Mouse (Mus musculus) olfactory bulb, adult 2 months (tissue): ENCODE results near the gene Olfr918. TPM values are rescaled to one million over a fixed set of nuclear protein-coding genes. Genes with fewer than 3 reads are reported as not detected.

ENCODE experiments used
- H3K27ac ChIP-seq: fragments of 200-500 bp; 2 replicates; pipeline ENCODE4 v1.5.1; 2012; ENCODE audit warnings: low read depth, low read length; ENCODE audit not compliant: insufficient read depth
- H3K4me1 ChIP-seq: fragments of 200-500 bp; 2 replicates; pipeline ENCODE4 v1.6.1; 2012; ENCODE audit warnings: low read length; ENCODE audit not compliant: control insufficient read depth, insufficient read depth
- H3K4me3 ChIP-seq: fragments of 200-500 bp; 2 replicates; pipeline ENCODE4 v1.5.1; 2012; ENCODE audit warnings: mild to moderate bottlenecking, low read depth, low read length, moderate library complexity; ENCODE audit not compliant: insufficient read depth
- CTCF ChIP-seq: fragments of 200-500 bp; IDR thresholded peaks from 2 replicates; pipeline ENCODE4 v1.5.1; 2012; ENCODE audit warnings: low read depth, mild to moderate bottlenecking, low read length, moderate library complexity; ENCODE audit not compliant: insufficient read depth
- POLR2A ChIP-seq: fragments of 200-500 bp; IDR thresholded peaks from 2 replicates; pipeline ENCODE4 v1.6.1; 2012; ENCODE audit warnings: mild to moderate bottlenecking, low read depth, low read length, moderate library complexity; ENCODE audit not compliant: insufficient read depth
- WGBS: fragments of 180-500 bp; shearing (Covaris S2); methylation state at CpG from one replicate; pipeline ENCODE4 v1.1.7; 2018; 5-methylcytosine and 5-hydroxymethylcytosine counted together
- polyA plus RNA-seq: library from polyadenylated mRNA; stranded (reverse); fragments of >200 nt; gene quantifications from 2 replicates; pipeline ENCODE4 v1.2.4, GENCODE M21; 2012; ENCODE audit warnings: low replicate concordance; ENCODE audit not compliant: missing spikeins, insufficient read depth, insufficient read length

The Olfr918 gene
- not detected in 2 replicates for polyA plus RNA-seq

- H3K4me3 ChIP-seq: no peak within 1 kb of the TSS
- H3K27ac ChIP-seq: no peak within 1 kb of the TSS
- H3K4me1 ChIP-seq: no peaks in the 10 kb centered on the region
- no peak for TF ChIP-seq CTCF
- 85% methylated on average over 2 of the region's 2 CpGs for WGBS
Measured at GRCm38 (mm10) chr9:38674501-38674900, at the start of gene Olfr918. TSS of gene Olfr918 (minus strand) at chr9:38674601.

DNA sequence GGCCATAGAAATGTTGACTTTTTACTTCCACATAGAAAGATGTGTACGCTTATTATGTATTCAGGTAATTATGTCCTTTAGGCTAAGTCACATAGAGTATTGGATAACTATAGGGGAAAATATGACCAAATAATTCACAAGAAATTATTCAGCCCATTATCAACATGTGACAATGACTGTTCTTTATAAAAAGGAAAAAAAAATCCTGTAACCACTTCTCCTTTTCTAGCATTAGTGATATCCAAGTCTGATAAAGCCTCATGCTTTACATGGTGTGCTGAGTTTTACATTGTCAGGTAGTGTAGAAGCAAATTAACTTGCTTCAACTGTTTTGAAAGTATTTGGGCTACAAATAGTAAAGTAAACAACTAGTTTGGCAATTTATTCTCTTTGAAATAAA, 49.6 kb upstream of the Olfr918 start:
- Histone ChIP-seq H3K27ac (no peak overlapping the region), H3K4me1 (no peaks in the 10 kb centered on the region), H3K4me3 (no peak overlapping the region)
- 98% methylated on average over 1 of the region's 1 CpGs for WGBS
- no peak for TF ChIP-seq POLR2A
- TF ChIP-seq CTCF: no peak

DNA sequence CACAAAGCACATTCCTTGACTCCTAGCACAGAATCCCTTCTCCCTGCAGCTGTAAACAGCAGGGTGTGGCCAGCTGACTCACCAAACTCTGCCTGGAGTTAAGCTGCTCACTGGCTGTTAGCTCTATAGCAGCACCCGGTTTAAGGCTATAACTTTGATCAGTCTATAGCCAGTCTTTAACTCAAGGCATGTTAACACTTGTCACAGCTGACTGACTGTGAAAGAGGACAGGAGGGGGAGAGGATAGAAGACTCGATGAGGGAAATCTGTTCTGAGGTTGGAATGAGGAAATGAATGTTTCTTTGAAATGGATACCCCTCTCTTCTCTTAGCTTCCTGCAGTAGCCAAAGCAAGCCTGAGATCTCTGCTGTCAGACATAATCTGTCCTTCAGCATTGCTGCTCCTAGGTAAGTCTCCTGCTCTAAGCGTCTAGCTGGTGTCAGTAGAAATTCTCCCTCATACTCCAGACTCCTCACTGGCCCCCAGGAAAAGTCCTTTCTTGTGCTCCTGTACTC, 44.6 kb upstream of the Olfr918 start:
- WGBS: 6% methylated on average over 3 of the region's 3 CpGs
- H3K27ac ChIP-seq: no peak overlapping the region
- no peak overlapping the region for H3K4me3 ChIP-seq
- no peak for TF ChIP-seq POLR2A
- no peak for TF ChIP-seq CTCF
- H3K4me1 ChIP-seq: no peaks in the 10 kb centered on the region

- no peak within 1 kb of the TSS for H3K27ac ChIP-seq
- TF ChIP-seq POLR2A (no peak), CTCF (no peak)
- H3K4me1 ChIP-seq: no peaks in the 10 kb centered on the region
- WGBS: under 1% methylated on average over 4 of the region's 4 CpGs
- H3K4me3 ChIP-seq: no peak within 1 kb of the TSS
Measured at GRCm38 (mm10) chr9:38718102-38718501, 43.7 kb upstream of the Olfr918 start, which contains the start of gene Vwa5a. TSS of gene Vwa5a (plus strand) at chr9:38718268.

DNA sequence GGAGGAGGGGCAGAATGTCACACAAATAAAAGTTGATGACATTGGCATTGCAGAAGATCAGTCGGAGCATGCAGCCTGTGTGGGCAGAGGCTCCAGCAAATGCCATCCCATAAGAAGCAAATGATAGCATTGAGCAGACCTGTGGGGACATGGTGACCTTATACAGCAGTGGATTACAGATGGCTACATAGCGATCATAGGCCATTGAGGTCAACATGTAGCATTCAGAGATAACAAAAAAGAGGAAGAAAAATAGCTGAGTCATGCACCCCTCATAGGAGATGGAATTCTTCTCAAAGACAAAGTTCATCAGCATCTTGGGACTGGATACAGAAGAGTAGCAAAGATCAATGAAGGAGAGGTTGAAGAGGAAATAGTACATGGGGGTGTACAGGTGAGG, 1.5 kb downstream of the Olfr918 start:
- Histone ChIP-seq H3K4me3 (no peak overlapping the region), H3K4me1 (no peaks in the 10 kb centered on the region), H3K27ac (no peak overlapping the region)
- TF ChIP-seq CTCF: no peak
- no peak for TF ChIP-seq POLR2A
- WGBS: 82% methylated on average over 2 of the region's 2 CpGs

DNA sequence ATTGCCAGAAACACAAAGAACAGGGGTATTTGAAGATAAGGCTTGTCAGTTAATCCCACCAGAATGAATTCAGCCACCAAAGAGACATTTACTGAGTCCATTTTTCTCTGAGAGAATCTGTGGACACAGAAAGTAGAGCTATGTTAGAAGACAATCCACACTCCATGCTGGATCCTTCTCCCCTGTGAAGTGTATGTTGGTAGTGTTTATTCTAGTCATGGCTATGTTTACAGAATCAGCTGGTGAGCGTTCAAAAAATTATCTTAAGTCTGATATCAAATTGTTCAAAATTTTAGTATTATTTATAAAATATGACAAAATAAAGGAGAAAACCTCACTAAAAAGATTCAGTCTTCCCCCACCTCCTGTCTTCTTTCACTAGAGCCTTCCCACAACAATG, 8.7 kb downstream of the Olfr918 start, which contains the start of gene Olfr917:
Gene Olfr917 (minus strand): TSS at position 101 of the 400 bp plus-strand sequence.
- Histone ChIP-seq H3K4me3 (no peak within 1 kb of the TSS), H3K4me1 (no peaks in the 10 kb centered on the region), H3K27ac (no peak within 1 kb of the TSS)
- TF ChIP-seq CTCF: no peak
- no peak for TF ChIP-seq POLR2A
- 92% methylated on average over 1 of the region's 1 CpGs for WGBS

GRCm38 (mm10) chr9:38659775-38660174, 14.6 kb downstream of the Olfr918 start, which contains the start of gene Olfr916:
TSS of gene Olfr916 (minus strand) at chr9:38659875.
- Histone ChIP-seq H3K27ac (no peak within 1 kb of the TSS), H3K4me1 (no peaks in the 10 kb centered on the region), H3K4me3 (no peak within 1 kb of the TSS)
- TF ChIP-seq CTCF: no peak
- no peak for TF ChIP-seq POLR2A
- WGBS: 45% methylated on average over 1 of the region's 1 CpGs

DNA sequence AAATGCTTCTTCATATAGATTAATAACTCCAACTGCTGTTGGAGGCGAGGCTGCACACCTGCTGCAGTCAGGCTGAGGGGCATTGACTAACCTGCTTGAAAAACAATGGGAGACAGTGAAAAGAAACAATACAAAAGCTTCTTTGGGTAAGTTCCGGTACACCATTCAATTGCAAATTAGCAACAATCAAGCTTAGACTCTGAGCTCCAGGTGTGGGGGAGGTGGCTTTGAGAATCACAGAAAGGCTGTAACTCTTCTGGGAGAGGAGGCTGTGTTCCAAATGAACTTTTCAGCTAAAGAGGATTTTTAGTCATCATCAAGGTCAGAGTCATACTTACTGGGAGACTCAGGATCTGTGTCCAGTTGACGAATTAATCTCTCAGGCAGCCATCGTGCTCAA, 42.0 kb downstream of the Olfr918 start:
- no peak overlapping the region for H3K4me3 ChIP-seq
- WGBS: 74% methylated on average over 4 of the region's 4 CpGs
- TF ChIP-seq POLR2A (no peak), CTCF (no peak)

More for the DNA sequence above, 42.0 kb downstream of the Olfr918 start:
- Histone ChIP-seq H3K27ac (no peak overlapping the region), H3K4me1 (no peaks in the 10 kb centered on the region)

Other genes with a start within 250 kb of the Olfr918 start
- not detected in 2 replicates for gene Olfr901, start 245.1 kb downstream of the Olfr918 start, polyA plus RNA-seq
- gene Olfr902, start 226.9 kb downstream of the Olfr918 start, polyA plus RNA-seq: not detected in 2 replicates
- gene Olfr904, start 211.5 kb downstream of the Olfr918 start, polyA plus RNA-seq: not detected in 2 replicates
- gene Olfr905, start 203.5 kb downstream of the Olfr918 start, polyA plus RNA-seq: not detected in 2 replicates
- not detected in 2 replicates for gene Olfr906, start 187.5 kb downstream of the Olfr918 start, polyA plus RNA-seq
- not detected in 2 replicates for gene Olfr907, start 178.8 kb downstream of the Olfr918 start, polyA plus RNA-seq
- not detected in 2 replicates for gene Olfr911-ps1, start 153.0 kb downstream of the Olfr918 start, polyA plus RNA-seq
- not detected in 2 replicates for gene Olfr910, start 136.8 kb downstream of the Olfr918 start, polyA plus RNA-seq
- not detected in 2 replicates for gene Olfr912, start 94.4 kb downstream of the Olfr918 start, polyA plus RNA-seq
- gene Olfr913, start 81.8 kb downstream of the Olfr918 start, polyA plus RNA-seq: not detected in 2 replicates
- not detected in 2 replicates for gene Olfr914, start 69.5 kb downstream of the Olfr918 start, polyA plus RNA-seq
- gene Olfr916, start 14.7 kb downstream of the Olfr918 start, polyA plus RNA-seq: not detected in 2 replicates
- gene Olfr917, start 8.8 kb downstream of the Olfr918 start, polyA plus RNA-seq: not detected in 2 replicates
- not detected in 2 replicates for gene Olfr919, start 29.1 kb upstream of the Olfr918 start, polyA plus RNA-seq
- not detected in 2 replicates for gene Vwa5a, start 43.7 kb upstream of the Olfr918 start, polyA plus RNA-seq
- not detected in 2 replicates for gene Olfr920, start 77.7 kb upstream of the Olfr918 start, polyA plus RNA-seq
- not detected in 2 replicates for gene Olfr921, start 98.5 kb upstream of the Olfr918 start, polyA plus RNA-seq
- gene Olfr922, start 140.0 kb upstream of the Olfr918 start, polyA plus RNA-seq: not detected in 2 replicates
- not detected in 2 replicates for gene Olfr923, start 151.9 kb upstream of the Olfr918 start, polyA plus RNA-seq
- gene Olfr924, start 169.8 kb upstream of the Olfr918 start, polyA plus RNA-seq: not detected in 2 replicates
- not detected in 2 replicates for gene Olfr26, start 180.5 kb upstream of the Olfr918 start, polyA plus RNA-seq
- gene Olfr926, start 202.5 kb upstream of the Olfr918 start, polyA plus RNA-seq: not detected in 2 replicates